Mouse (Mus musculus) heart, postnatal 0 days (tissue): ENCODE results near the gene Foxn3. TPM values are rescaled to one million over a fixed set of nuclear protein-coding genes. Genes with fewer than 3 reads are reported as not detected.

Source experiments
- ATAC-seq: fragments of 200-750 bp; cut with Nextera tagmentation; 2 replicates; pipeline ENCODE4 v1.8.0; 2017; ENCODE audit warnings: low read depth, moderate number of reproducible peaks, moderate library complexity; ENCODE audit not compliant: insufficient read depth
- DNase-seq: peaks from one replicate; pipeline ENCODE4 v3.0.0-alpha.2; 2016; ENCODE audit warnings: low spot score
- H3K27ac ChIP-seq: fragments of 300-500 bp; sonication (generic); 2 replicates; pipeline ENCODE4 v1.5.1; 2014; ENCODE audit warnings: low read depth, mild to moderate bottlenecking
- H3K27me3 ChIP-seq: fragments of 300-500 bp; sonication (generic); 2 replicates; pipeline ENCODE4 v1.6.1; 2014; ENCODE audit warnings: low read length, mixed read lengths; ENCODE audit not compliant: control insufficient read depth, insufficient read depth
- H3K36me3 ChIP-seq: fragments of 300-500 bp; sonication (generic); replicated peaks from 2 replicates; pipeline ENCODE4 v1.6.1; 2014; ENCODE audit warnings: low read length, mixed read lengths; ENCODE audit not compliant: control insufficient read depth, insufficient read depth
- H3K4me1 ChIP-seq: fragments of 300-500 bp; sonication (generic); 2 replicates; pipeline ENCODE4 v1.6.1; 2014; ENCODE audit warnings: antibody characterized with exemption; ENCODE audit not compliant: control insufficient read depth, insufficient read depth
- H3K4me2 ChIP-seq: fragments of 300-500 bp; sonication (generic); 2 replicates; pipeline ENCODE4 v1.6.1; 2014; ENCODE audit warnings: low read depth, mild to moderate bottlenecking, low read length, moderate library complexity
- H3K4me3 ChIP-seq: fragments of 300-500 bp; sonication (generic); 2 replicates; pipeline ENCODE4 v1.5.1; 2014; ENCODE audit warnings: low read depth, low read length
- H3K9ac ChIP-seq: fragments of 300-500 bp; sonication (generic); replicated peaks from 2 replicates; pipeline ENCODE4 v1.6.1; 2014; ENCODE audit warnings: low read depth, low read length, mixed read lengths
- H3K9me3 ChIP-seq: fragments of 300-500 bp; sonication (generic); replicated peaks from 2 replicates; pipeline ENCODE4 v1.6.1; 2016; ENCODE audit warnings: low read length; ENCODE audit not compliant: control insufficient read depth
- CTCF ChIP-seq: IDR thresholded peaks from 2 replicates; pipeline ENCODE4 v1.5.1; 2016; ENCODE audit warnings: antibody characterized with exemption, control low read depth, low read depth
- EP300 ChIP-seq: IDR thresholded peaks from 2 replicates; pipeline ENCODE4 v1.6.1; 2016; ENCODE audit warnings: antibody characterized with exemption, low read depth
- WGBS: fragments of 180-500 bp; shearing (Covaris S2); extraction: QIAGEN DNeasy Blood & Tissue Kit; methylation state at CpG from one replicate; pipeline ENCODE4 v1.1.7; 2014; 5-methylcytosine and 5-hydroxymethylcytosine counted together
- polyA plus RNA-seq: library from polyadenylated mRNA; unstranded; fragments of >200 nt; fragmentation: Nextera tagmentation; extraction: Ambion mirVana; gene quantifications from 2 replicates; pipeline ENCODE4 v1.2.1, GENCODE M21; 2015
- total RNA-seq: library from RNA; depleted of rRNA; stranded (reverse); fragments of >200 nt; gene quantifications from 2 replicates; pipeline ENCODE4 v1.2.3, GENCODE M21; 2014; ENCODE audit warnings: low replicate concordance

Gene Foxn3
- total and polyA plus RNA-seq, 2 experiments from 2014 or later = 31.4 to 55.3 TPM

DNA sequence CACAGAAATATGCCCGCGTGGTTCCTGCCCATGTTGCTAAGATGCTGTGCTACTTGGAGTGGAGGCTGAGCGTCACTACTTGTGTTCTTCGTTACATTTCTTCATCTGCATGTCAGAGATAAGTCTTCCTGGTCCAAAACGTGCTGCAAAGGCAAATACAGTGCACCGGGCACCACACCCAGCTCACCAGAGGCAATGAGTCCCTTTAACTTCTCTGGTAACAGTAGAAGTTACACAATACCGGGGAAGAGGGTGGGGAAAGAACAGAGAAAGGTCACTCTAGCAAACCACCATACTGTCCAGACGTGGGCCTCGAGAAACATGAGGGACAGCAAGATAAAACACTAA, 213.8 kb downstream of the Foxn3 start:
- 59% methylated on average over 9 of the region's 9 CpGs for WGBS
- H3K36me3 ChIP-seq = no peaks in the 10 kb centered on the region
- H3K9ac ChIP-seq = no peak overlapping the region
- no peaks in the 10 kb centered on the region for H3K9me3 ChIP-seq
- DNase-seq (no peak), ATAC-seq (no peak)
- no peak for TF ChIP-seq CTCF
- TF ChIP-seq EP300 = no peak
- no peak overlapping the region for H3K27ac ChIP-seq
- no peaks in the 10 kb centered on the region for H3K27me3 ChIP-seq
- H3K4me1 ChIP-seq = peaks cover 55% of the 10 kb centered on the region
- H3K4me2 ChIP-seq = no peak overlapping the region
- H3K4me3 ChIP-seq = no peak overlapping the region

- DNase-seq (no peak), ATAC-seq (no peak)
- H3K27ac ChIP-seq = no peak overlapping the region
- peaks cover 55% of the 10 kb centered on the region for H3K4me1 ChIP-seq
- no peaks in the 10 kb centered on the region for H3K9me3 ChIP-seq
- no peak overlapping the region for H3K4me2 ChIP-seq
- no peaks in the 10 kb centered on the region for H3K36me3 ChIP-seq
- no peaks in the 10 kb centered on the region for H3K27me3 ChIP-seq
- 64% methylated on average over 10 of the region's 10 CpGs for WGBS
- no peak overlapping the region for H3K4me3 ChIP-seq
- TF ChIP-seq CTCF (no peak), EP300 (no peak)
- H3K9ac ChIP-seq = no peak overlapping the region
These were observed 214.3 kb downstream of the Foxn3 start for GRCm38 (mm10) chr12:99348940-99349649.

DNA sequence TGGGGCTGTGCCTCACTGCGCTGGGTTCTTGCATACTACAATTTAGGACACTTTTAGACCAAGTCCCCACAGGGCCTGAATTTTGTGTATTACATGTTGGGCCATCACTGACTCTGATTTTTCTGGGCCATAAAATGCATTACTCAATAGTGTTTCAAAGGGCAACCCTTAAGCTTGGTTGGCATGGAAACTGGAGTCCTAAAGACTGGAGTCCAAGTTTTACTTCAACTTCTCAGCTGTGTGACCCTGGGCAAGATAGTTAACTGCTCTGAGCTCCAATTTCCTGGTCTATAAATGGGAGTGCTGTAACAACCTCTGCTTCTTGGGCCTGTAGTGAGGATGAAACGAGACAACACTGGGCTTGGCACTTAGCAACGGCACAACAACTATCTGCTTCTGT, 215.9 kb downstream of the Foxn3 start:
- Histone ChIP-seq H3K4me1 (peaks cover 55% of the 10 kb centered on the region), H3K27me3 (no peaks in the 10 kb centered on the region), H3K9me3 (no peaks in the 10 kb centered on the region), H3K27ac (no peak overlapping the region), H3K4me2 (no peak overlapping the region), H3K4me3 (no peak overlapping the region), H3K9ac (no peak overlapping the region), H3K36me3 (no peaks in the 10 kb centered on the region)
- ATAC-seq (no peak), DNase-seq (no peak)
- no peak for TF ChIP-seq CTCF
- no peak for TF ChIP-seq EP300
- 79% methylated on average over 3 of the region's 3 CpGs for WGBS

DNA sequence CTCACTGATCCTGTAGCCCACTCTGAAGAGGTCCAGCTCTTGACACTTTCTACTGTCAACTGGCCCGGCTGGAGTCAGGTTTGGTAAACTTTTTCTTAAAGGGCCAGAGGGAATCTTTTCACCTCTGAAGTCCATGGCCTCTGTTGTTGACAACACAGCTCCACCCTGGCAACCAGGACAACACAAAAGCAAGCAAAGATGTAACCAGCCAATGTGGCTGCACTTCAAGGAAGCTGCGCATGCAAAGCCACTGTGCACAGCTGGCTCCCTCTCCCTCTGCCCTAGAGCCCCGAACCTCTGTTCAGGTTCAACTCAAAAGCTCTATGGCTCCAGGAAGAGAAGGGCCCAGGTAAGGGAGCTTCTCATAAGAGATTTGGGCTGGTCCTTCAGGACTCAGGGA, 216.4 kb downstream of the Foxn3 start:
- ATAC-seq (peak; percentile 40; the same call in 1 of the 2 replicates), DNase-seq (no peak)
- H3K4me2 ChIP-seq = no peak overlapping the region
- H3K4me1 ChIP-seq = peaks cover 55% of the 10 kb centered on the region
- H3K36me3 ChIP-seq = no peaks in the 10 kb centered on the region
- no peak overlapping the region for H3K9ac ChIP-seq
- H3K4me3 ChIP-seq = no peak overlapping the region
- 45% methylated on average over 3 of the region's 3 CpGs for whole genome bisulfite sequencing
- no peaks in the 10 kb centered on the region for H3K9me3 ChIP-seq
- 0 out of 2 replicates have a peak overlapping the region, but pooled peaks have one; percentile 0 for H3K27ac ChIP-seq
- TF ChIP-seq EP300 (no peak), CTCF (no peak)
- H3K27me3 ChIP-seq = no peaks in the 10 kb centered on the region

DNA sequence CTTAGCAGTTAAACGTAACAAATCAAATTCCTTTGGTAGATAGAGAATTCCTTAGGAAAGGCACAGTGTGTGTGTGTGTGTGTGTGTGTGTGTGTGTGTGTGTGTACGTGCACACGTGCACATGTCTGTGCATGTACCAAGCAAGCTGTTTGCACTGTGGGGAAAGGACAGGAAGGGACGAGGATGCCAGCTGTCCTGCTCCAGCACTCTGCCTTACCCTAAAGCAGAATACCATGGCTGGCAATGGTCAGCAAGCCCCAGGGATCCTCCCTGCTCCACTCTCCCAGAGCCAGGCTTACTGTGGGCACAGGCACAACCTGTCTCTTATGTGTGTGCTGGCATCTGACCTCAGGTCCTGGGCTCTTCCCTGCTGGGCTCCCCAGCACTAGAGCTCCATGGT, 218.1 kb downstream of the Foxn3 start:
- Histone ChIP-seq H3K9ac (no peak overlapping the region), H3K4me1 (peaks cover 59% of the 10 kb centered on the region), H3K4me3 (no peak overlapping the region), H3K27ac (peak overlapping the region; percentile 64), H3K27me3 (no peaks in the 10 kb centered on the region), H3K36me3 (peaks cover 7% of the 10 kb centered on the region), H3K4me2 (no peak overlapping the region), H3K9me3 (no peaks in the 10 kb centered on the region)
- ATAC-seq = no peak
- no peak for DNase-seq
- WGBS = 53% methylated on average over 4 of the region's 4 CpGs
- TF ChIP-seq CTCF = no peak
- TF ChIP-seq EP300 = no peak

DNA sequence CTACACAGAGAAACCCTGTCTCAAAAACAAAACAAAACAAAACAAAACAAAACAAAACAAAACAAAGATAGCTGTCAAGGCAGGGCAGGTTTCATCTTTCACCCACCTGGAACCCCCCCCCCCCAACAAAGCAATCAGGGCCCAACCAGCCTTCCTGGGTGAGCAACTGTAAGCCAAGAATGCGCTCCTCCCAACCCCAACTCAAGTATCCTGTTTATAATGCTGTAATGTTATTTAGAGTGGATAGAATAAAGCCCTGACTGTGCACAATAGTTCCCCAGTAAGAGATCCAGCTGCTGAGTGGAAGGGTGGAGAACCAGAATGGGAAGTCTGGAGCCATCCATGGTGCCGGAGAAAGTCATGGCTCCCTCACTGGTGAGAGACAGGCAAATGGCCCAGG, 220.0 kb downstream of the Foxn3 start:
- TF ChIP-seq CTCF = no peak
- TF ChIP-seq EP300 = no peak
- Histone ChIP-seq H3K4me3 (no peak overlapping the region), H3K9me3 (no peaks in the 10 kb centered on the region), H3K9ac (no peak overlapping the region), H3K4me1 (peaks cover 46% of the 10 kb centered on the region), H3K27ac (no peak overlapping the region), H3K4me2 (no peak overlapping the region), H3K27me3 (no peaks in the 10 kb centered on the region), H3K36me3 (peaks cover 11% of the 10 kb centered on the region)
- WGBS = 89% methylated on average over 2 of the region's 2 CpGs
- ATAC-seq = no peak
- no peak for DNase-seq
